ENCODE assay signal across 14 mouse cellular contexts in genomic region chr8:88577666-88578065, GRCm38 (mm10). TPM values are rescaled to one million over a fixed set of nuclear protein-coding genes. Genes with fewer than 3 reads are reported as not detected.
A peak's percentile ranks its signal among the peaks of the same experiment; 100 is the strongest.
DNase-seq lines count a peak whose midpoint lies in the region; ATAC-seq and TF ChIP-seq lines count a peak whose summit lies in the region.
"Had no signal": no experiment of that assay in that cellular context is flagged by ENCODE, and none has a peak within 500 bp of the region (broad histone marks: within the 10 kb centered on the region; RNA-seq: fewer than 3 reads in every experiment).

No protein-coding gene starts in this region.

- H3K36me3 ChIP-seq in forebrain, embryonic 13.5 days (ENCODE audit: poor library complexity, severe bottlenecking): peaks cover 4% of the 10 kb centered on the region; the same call in 1 of the 2 replicates
- peaks cover 20% of the 10 kb centered on the region for H3K36me3 ChIP-seq in forebrain, embryonic 12.5 days (replicated peaks)
- H3K36me3 ChIP-seq in intestine, embryonic 16.5 days (ENCODE audit: control insufficient read depth, insufficient read depth, low read length): no peaks in the 10 kb centered on the region

- intact Hi-C loops in left cerebral cortex, postnatal 4 days (cut with DNase I): no loop called here
- intact Hi-C loops in left cerebral cortex, adult 2 months (cut with DNase I): loop anchor here (5.0 kb wide), 1 partner anchor 125 kb away; no protein-coding TSS in a partner anchor

- DNase-seq in left cerebral cortex, postnatal 4 days: peak; percentile 66
- no peak for DNase-seq in left cerebral cortex, adult 2 months (ENCODE audit: extremely low spot score in 1 of 2, low spot score in 2 of 2)
- DNase-seq in brain, embryonic 14.5 days (ENCODE audit: low read depth): peak; percentile 90
- DNase-seq in layer of hippocampus, adult 2 months (ENCODE audit: low spot score in 2 of 2): no peak
- DNase-seq in adrenal gland, postnatal 14 days: no peak
- DNase-seq: cerebellum, adult 2 months; heart, postnatal 36 days; kidney, adult 8-10 months; right cerebral cortex, postnatal 25 days; thymus, postnatal 14 days had no signal

- WGBS in forebrain, embryonic 13.5 days: 63% methylated on average over 5 of the region's 5 CpGs
- WGBS in forebrain, embryonic 12.5 days: 75% methylated on average over 5 of the region's 5 CpGs
- 67% methylated on average over 5 of the region's 5 CpGs for WGBS in intestine, embryonic 16.5 days

- H3K9ac ChIP-seq in forebrain, embryonic 13.5 days: no peak overlapping the region
- no peak overlapping the region for H3K9ac ChIP-seq in forebrain, embryonic 12.5 days
- H3K9ac ChIP-seq in intestine, embryonic 16.5 days (ENCODE audit: low read depth, low read length): no peak overlapping the region

- no peak for TF ChIP-seq CTCF in left cerebral cortex, adult 2 months (IDR thresholded peaks at IDR 0.05)
- TF ChIP-seq CTCF in brain, embryonic 14.5 days (IDR thresholded peaks at IDR 0.05; ENCODE audit: borderline replicate concordance, extremely low read depth, insufficient read depth, insufficient read length): no peak
- TF ChIP-seq CTCF in layer of hippocampus, adult 2 months (conservative IDR thresholded peaks at IDR 0.05): no peak

- H3K27ac ChIP-seq in forebrain, embryonic 13.5 days: peak overlapping the region; percentile 67
- no peak overlapping the region for H3K27ac ChIP-seq in forebrain, embryonic 12.5 days
- H3K27ac ChIP-seq in left cerebral cortex, adult 2 months: no peak overlapping the region
- H3K27ac ChIP-seq in intestine, embryonic 16.5 days (ENCODE audit: low read length): peak overlapping the region; percentile 34; the same call in 1 of the 2 replicates
- no peak overlapping the region for H3K27ac ChIP-seq in layer of hippocampus, adult 2 months

- H3K4me1 ChIP-seq in forebrain, embryonic 13.5 days: peaks cover 65% of the 10 kb centered on the region
- H3K4me1 ChIP-seq in forebrain, embryonic 12.5 days: peaks cover 37% of the 10 kb centered on the region
- H3K4me1 ChIP-seq in intestine, embryonic 16.5 days (ENCODE audit: control insufficient read depth, insufficient read depth, low read length): peaks cover 23% of the 10 kb centered on the region

- no peak overlapping the region for H3K4me3 ChIP-seq in forebrain, embryonic 13.5 days
- no peak overlapping the region for H3K4me3 ChIP-seq in forebrain, embryonic 12.5 days (replicated peaks)
- H3K4me3 ChIP-seq in left cerebral cortex, adult 2 months: no peak overlapping the region
- no peak overlapping the region for H3K4me3 ChIP-seq in intestine, embryonic 16.5 days (ENCODE audit: low read length)
- H3K4me3 ChIP-seq in layer of hippocampus, adult 2 months: no peak overlapping the region

- no peaks in the 10 kb centered on the region for H3K27me3 ChIP-seq in forebrain, embryonic 13.5 days
- no peaks in the 10 kb centered on the region for H3K27me3 ChIP-seq in forebrain, embryonic 12.5 days
- H3K27me3 ChIP-seq in intestine, embryonic 16.5 days (replicated peaks; ENCODE audit: control insufficient read depth, insufficient read depth, low read length): no peaks in the 10 kb centered on the region

- H3K4me2 ChIP-seq in forebrain, embryonic 13.5 days: no peak overlapping the region
- H3K4me2 ChIP-seq in forebrain, embryonic 12.5 days: no peak overlapping the region
- no peak overlapping the region for H3K4me2 ChIP-seq in intestine, embryonic 16.5 days (ENCODE audit: low read depth, low read length)

- no peaks in the 10 kb centered on the region for H3K9me3 ChIP-seq in forebrain, embryonic 13.5 days (replicated peaks)
- H3K9me3 ChIP-seq in forebrain, embryonic 12.5 days: no peaks in the 10 kb centered on the region
- H3K9me3 ChIP-seq in intestine, embryonic 16.5 days (ENCODE audit: control insufficient read depth, low read length): no peaks in the 10 kb centered on the region

- TF ChIP-seq POLR2A in brain, embryonic 14.5 days (IDR thresholded peaks at IDR 0.05; ENCODE audit: borderline replicate concordance, extremely low read depth, insufficient read depth, insufficient read length, poor library complexity, severe bottlenecking): no peak

- peak; percentile 49; the same call in 1 of the 2 replicates for ATAC-seq in forebrain, embryonic 13.5 days
- no peak for ATAC-seq in forebrain, embryonic 12.5 days (ENCODE audit: low FRiP score)
- no peak for ATAC-seq in intestine, embryonic 16.5 days

RNA-seq across cellular contexts. Expression of gene Nkd1, which starts 56.5 kb away (rescaled TPM):
- 44.9 and 47.7 TPM in 2 replicates for polyA plus RNA-seq in forebrain, embryonic 13.5 days (2015; fragmentation: Nextera tagmentation; extraction: Ambion mirVana)
- polyA plus RNA-seq in forebrain, embryonic 12.5 days (2016; fragmentation: Nextera tagmentation; extraction: Ambion mirVana): 51.2 and 64.4 TPM in 2 replicates
- 10 to 100 TPM; 22.5 to 25.7 TPM for total RNA-seq in left cerebral cortex, postnatal 4 days (2021)
- total RNA-seq in left cerebral cortex, adult 2 months (2021): 10 to 100 TPM; 13.7 to 14.1 TPM
- polyA plus RNA-seq in brain, embryonic 14.5 days (2012; rRNA removed): 49.1 and 68.5 TPM in 2 replicates
- 27.8 and 28.4 TPM in 2 replicates for polyA plus RNA-seq in intestine, embryonic 16.5 days (2015; fragmentation: Nextera tagmentation; extraction: Ambion mirVana)
- 10 to 100 TPM in 1 of 2 experiments, 1 to 10 TPM in 1; 8.8 to 10.1 TPM for total RNA-seq in layer of hippocampus, adult 2 months (2021)
- 40.7 and 46.1 TPM in 2 replicates for total RNA-seq in adrenal gland, postnatal 14 days (2021)
- total RNA-seq: megakaryocyte-erythroid progenitor cell, adult 5-6 weeks had no signal

RNA-seq across cellular contexts. Expression of gene Snx20, which starts 58.3 kb away (rescaled TPM):
- 0.47 and 0.80 TPM in 2 replicates for polyA plus RNA-seq in forebrain, embryonic 13.5 days (2015; fragmentation: Nextera tagmentation; extraction: Ambion mirVana)
- 0.60 and 0.93 TPM in 2 replicates for polyA plus RNA-seq in forebrain, embryonic 12.5 days (2016; fragmentation: Nextera tagmentation; extraction: Ambion mirVana)
- under 1 TPM; 0.84 to 0.89 TPM for total RNA-seq in left cerebral cortex, postnatal 4 days (2021)
- total RNA-seq in left cerebral cortex, adult 2 months (2021): 1 to 10 TPM in 1 of 2 experiments, under 1 TPM in 1; 0.98 to 1.6 TPM
- 0.78 and 0.92 TPM in 2 replicates for polyA plus RNA-seq in brain, embryonic 14.5 days (2012; rRNA removed)
- 2.7 and 8.0 TPM in 2 replicates for polyA plus RNA-seq in intestine, embryonic 16.5 days (2015; fragmentation: Nextera tagmentation; extraction: Ambion mirVana)
- total RNA-seq in layer of hippocampus, adult 2 months (2021): 1 to 10 TPM; 1.4 to 2.0 TPM
- 1.0 and 5.4 TPM in 2 replicates for total RNA-seq in adrenal gland, postnatal 14 days (2021)

Comparison
In these comparisons a context has a peak if more than half of its experiments do, and no peak if none do; other contexts are left out.
1. H3K27ac ChIP-seq: peak in forebrain, embryonic 13.5 days (single experiment) and intestine, embryonic 16.5 days (single experiment); none in forebrain, embryonic 12.5 days (single experiment), left cerebral cortex, adult 2 months (single experiment) and layer of hippocampus, adult 2 months (single experiment).
2. DNase-seq: peak in left cerebral cortex, postnatal 4 days (single experiment) and brain, embryonic 14.5 days (single experiment); none in left cerebral cortex, adult 2 months (0 of 2), layer of hippocampus, adult 2 months (0 of 2) and adrenal gland, postnatal 14 days (single experiment).